Mouse (Mus musculus) forebrain, embryonic 10.5 days (tissue): ENCODE measurements at regions not wholly inside any gene's neighbourhood (a gene's known extent, or its start where the extent isn't known, plus 50 kb on each side); places are given as distances from the start of the nearest gene placed in this dataset.
A peak's percentile ranks its signal among the peaks of the same experiment; 100 is the strongest.

Source experiments
- DNase-seq: peaks from one replicate; pipeline ENCODE4 v3.0.0-alpha.2; 2017; ENCODE audit warnings: low spot score; ENCODE audit errors: extremely low spot score
- H3K27ac ChIP-seq: fragments of 300-500 bp; sonication (generic); 2 replicates; pipeline ENCODE4 v1.5.1; 2016; ENCODE audit warnings: mild to moderate bottlenecking
- H3K27me3 ChIP-seq: fragments of 300-500 bp; sonication (generic); 2 replicates; pipeline ENCODE4 v1.6.1; 2016; ENCODE audit warnings: mild to moderate bottlenecking; ENCODE audit not compliant: poor library complexity, severe bottlenecking
- H3K36me3 ChIP-seq: fragments of 300-500 bp; sonication (generic); replicated peaks from 2 replicates; pipeline ENCODE4 v1.6.1; 2016; ENCODE audit warnings: mild to moderate bottlenecking, moderate library complexity
- H3K4me1 ChIP-seq: fragments of 300-500 bp; sonication (generic); 2 replicates; pipeline ENCODE4 v1.6.1; 2016
- H3K4me3 ChIP-seq: fragments of 300-500 bp; sonication (generic); 2 replicates; pipeline ENCODE4 v1.5.1; 2016; ENCODE audit warnings: mild to moderate bottlenecking, moderate library complexity
- H3K9me3 ChIP-seq: fragments of 300-500 bp; sonication (generic); 2 replicates; pipeline ENCODE4 v1.6.1; 2016; ENCODE audit warnings: mild to moderate bottlenecking, moderate library complexity
- WGBS: fragments of 180-500 bp; shearing (Covaris S2); methylation state at CpG from one replicate; pipeline ENCODE4 v1.1.7; 2016; 5-methylcytosine and 5-hydroxymethylcytosine counted together

DNA sequence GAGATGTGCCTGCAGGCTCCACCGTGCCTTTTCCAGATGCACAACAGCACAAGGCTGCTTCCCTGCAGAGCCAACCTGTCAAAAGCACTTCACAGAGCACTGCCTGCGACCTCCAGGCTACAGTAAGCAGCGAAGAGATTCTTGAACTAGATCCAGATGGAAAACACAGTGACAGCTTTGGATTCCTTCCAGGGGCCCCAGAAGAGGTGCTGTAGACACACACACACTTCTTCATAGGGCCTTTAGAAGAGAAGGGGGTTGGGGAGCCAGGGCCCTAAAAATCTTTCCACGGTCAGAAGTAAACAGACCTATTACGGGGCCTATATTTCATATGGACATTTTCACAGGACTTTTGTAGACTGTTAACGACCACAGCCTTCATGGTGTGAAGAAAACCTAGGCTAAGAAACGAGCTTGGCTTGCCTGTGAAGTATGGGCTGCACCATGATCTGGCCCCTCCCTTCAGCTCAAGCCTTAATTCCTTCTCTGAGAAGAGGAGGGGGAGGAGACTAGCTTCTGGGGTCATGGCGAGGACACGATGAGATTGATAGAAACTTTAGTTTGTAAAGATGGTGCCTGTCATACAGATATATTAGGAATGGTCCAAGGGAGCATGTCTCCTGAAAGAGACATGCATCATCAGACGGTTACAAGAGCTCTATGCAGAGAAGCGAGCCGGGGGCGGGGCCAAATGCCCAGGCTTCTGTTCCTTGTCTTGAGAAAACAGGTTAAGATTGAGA, 131.1 kb upstream of the Gas1 start:
- H3K36me3 ChIP-seq: no peaks in the 10 kb centered on the region
- peak overlapping the region; percentile 9; the same call in 1 of the 2 replicates for H3K27ac ChIP-seq
- DNase-seq: no peak
- H3K4me3 ChIP-seq: no peak overlapping the region
- H3K9me3 ChIP-seq: no peaks in the 10 kb centered on the region
- 72% methylated on average over 13 of the region's 13 CpGs for WGBS
- H3K4me1 ChIP-seq: peaks cover 12% of the 10 kb centered on the region
- H3K27me3 ChIP-seq: no peaks in the 10 kb centered on the region

DNA sequence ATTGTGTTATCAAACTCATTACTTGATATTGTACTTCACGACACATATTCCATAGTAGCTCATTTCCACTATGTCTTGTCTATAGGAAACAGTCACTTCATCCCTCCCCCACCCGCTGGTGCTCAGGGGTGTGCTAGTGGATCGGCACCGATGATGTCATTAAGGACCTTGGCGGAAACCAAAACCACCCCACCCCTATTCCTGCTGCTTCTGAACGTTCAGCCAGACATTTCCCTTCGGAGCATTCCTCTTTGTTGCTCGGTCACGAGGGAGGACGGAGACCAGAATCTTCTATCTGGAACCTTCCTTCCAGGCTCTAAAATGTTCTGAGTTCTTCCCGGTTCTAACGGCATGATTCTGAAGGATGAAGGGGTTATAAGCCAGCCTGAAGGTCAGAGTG, 132.3 kb upstream of the Gas1 start:
- Histone ChIP-seq H3K27ac (no peak overlapping the region), H3K9me3 (no peaks in the 10 kb centered on the region), H3K27me3 (no peaks in the 10 kb centered on the region), H3K4me3 (no peak overlapping the region), H3K36me3 (no peaks in the 10 kb centered on the region), H3K4me1 (peaks cover 12% of the 10 kb centered on the region)
- 94% methylated on average over 12 of the region's 12 CpGs for WGBS
- no peak for DNase-seq

- H3K27me3 ChIP-seq: no peaks in the 10 kb centered on the region
- H3K27ac ChIP-seq: no peak overlapping the region
- H3K9me3 ChIP-seq: no peaks in the 10 kb centered on the region
- H3K36me3 ChIP-seq: no peaks in the 10 kb centered on the region
- DNase-seq: no peak
- peaks cover 12% of the 10 kb centered on the region for H3K4me1 ChIP-seq
- H3K4me3 ChIP-seq: no peak overlapping the region
- 90% methylated on average over 4 of the region's 4 CpGs for WGBS
Observed at GRCm38 (mm10) chr13:60309926-60310325, 132.8 kb upstream of the Gas1 start.

GRCm38 (mm10) chr13:60312397-60313085, 135.4 kb upstream of the Gas1 start:
- 81% methylated on average over 7 of the region's 7 CpGs for WGBS
- Histone ChIP-seq H3K27ac (no peak overlapping the region), H3K9me3 (no peaks in the 10 kb centered on the region), H3K27me3 (no peaks in the 10 kb centered on the region), H3K36me3 (no peaks in the 10 kb centered on the region), H3K4me3 (no peak overlapping the region), H3K4me1 (peaks cover 12% of the 10 kb centered on the region)
- DNase-seq: no peak

DNA sequence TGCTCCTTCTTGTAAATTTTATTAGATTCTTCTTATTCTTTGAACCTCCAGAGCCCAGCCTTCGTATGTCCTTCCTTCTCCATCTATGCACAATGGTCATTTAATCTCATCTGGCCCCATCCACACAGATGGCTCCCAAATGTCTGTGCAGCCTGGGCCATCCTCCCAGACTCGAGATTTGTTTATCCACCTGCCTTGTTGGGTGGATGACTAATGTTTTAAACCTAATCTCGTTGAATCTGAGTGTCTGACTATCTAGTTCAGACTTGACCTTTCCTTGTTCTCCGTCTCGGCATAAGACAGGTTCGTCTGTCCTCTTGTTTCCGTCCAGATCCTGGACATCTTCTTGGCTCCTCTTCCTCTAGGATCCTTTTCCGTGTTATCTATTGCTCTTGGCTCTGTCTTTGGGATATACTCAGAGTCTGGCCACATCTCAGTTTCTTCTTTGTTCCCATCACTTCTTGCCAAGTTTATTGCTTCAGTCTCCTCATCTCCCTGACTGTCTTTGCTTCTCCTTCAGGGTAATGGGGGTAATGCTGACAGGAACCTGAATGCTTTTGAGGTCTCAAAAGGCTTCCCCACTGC, 141.4 kb upstream of the Gas1 start:
- no peak for DNase-seq
- no peak overlapping the region for H3K4me3 ChIP-seq
- no peaks in the 10 kb centered on the region for H3K36me3 ChIP-seq
- H3K27ac ChIP-seq: no peak overlapping the region
- WGBS: 88% methylated on average over 8 of the region's 8 CpGs
- no peaks in the 10 kb centered on the region for H3K27me3 ChIP-seq
- no peaks in the 10 kb centered on the region for H3K9me3 ChIP-seq
- no peaks in the 10 kb centered on the region for H3K4me1 ChIP-seq

DNA sequence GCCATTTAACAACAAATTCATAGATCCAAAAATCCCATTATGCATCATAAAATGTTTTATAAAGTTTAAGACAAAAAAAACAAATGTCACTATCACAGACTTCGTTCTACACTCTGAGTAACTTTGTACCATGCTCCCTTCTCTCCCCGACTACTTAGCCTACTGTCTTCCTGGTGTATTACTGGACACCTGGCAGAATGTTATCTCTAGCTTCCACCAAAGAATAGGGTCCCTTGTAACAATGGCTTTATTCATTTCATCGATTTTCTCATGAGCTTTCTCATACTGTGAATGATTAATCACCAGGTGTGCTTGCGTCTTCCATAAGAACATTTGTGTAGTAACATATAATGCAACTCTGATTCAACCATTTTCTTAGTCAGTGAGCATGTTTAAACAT, 142.1 kb upstream of the Gas1 start:
- Histone ChIP-seq H3K36me3 (no peaks in the 10 kb centered on the region), H3K4me1 (no peaks in the 10 kb centered on the region), H3K27me3 (no peaks in the 10 kb centered on the region), H3K27ac (no peak overlapping the region), H3K9me3 (no peaks in the 10 kb centered on the region), H3K4me3 (no peak overlapping the region)
- WGBS: 88% methylated on average over 4 of the region's 4 CpGs
- no peak for DNase-seq

DNA sequence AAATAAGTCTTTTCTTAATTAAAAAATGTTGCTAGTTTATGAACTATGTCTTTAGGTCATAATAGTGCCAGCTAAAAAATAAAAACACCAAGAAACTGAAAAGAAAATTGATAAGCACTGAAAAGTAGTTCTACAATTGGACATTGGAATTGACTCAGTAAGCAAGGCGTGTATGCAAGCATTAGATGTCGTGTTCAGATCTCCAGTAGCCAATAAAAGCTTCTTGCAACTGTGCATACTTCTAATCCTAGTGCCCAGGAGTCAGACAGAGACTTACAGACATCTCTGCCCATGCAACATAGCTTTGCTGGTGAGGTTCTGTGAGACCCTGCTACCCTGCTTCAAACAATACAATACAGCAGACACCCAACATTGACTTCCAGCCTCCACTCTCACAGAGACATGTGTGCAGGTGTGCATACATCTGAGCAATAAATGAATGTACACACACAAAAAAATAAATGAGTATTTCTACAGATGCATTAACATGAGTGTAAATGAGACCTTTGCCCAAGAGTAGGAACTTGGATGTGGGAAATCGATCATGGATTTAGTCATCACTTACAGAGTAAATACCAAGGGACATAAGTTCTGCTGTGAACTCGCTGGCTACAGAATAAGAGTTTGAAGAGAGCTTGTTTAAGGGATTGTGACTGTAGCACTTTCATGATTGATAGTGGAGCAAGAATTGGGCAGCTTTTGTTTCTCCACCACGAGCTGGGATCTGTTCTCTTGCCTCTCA, 142.9 kb upstream of the Gas1 start:
- Histone ChIP-seq H3K27me3 (no peaks in the 10 kb centered on the region), H3K9me3 (no peaks in the 10 kb centered on the region), H3K4me3 (no peak overlapping the region), H3K27ac (no peak overlapping the region), H3K36me3 (no peaks in the 10 kb centered on the region), H3K4me1 (no peaks in the 10 kb centered on the region)
- 85% methylated on average over 5 of the region's 5 CpGs for WGBS
- DNase-seq: no peak

DNA sequence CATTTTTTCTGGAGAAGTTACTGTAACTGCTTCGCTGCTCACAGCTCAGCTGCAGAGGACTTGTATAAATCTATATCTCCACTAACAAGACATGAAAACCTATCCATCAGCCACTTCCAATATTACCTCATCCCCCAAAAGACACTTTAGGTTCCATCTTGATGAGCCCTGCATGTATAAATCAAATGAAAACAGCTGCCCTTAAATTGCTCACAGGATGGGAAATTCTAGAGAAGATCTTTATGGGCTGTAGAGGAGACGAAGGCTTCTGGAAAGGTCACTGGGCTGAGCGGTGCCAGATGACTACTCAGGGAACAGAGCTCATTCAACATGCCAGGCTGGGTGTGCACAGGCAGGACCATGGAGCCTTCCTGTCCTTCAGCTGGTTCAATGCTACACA, 145.4 kb upstream of the Gas1 start:
- Histone ChIP-seq H3K27me3 (no peaks in the 10 kb centered on the region), H3K27ac (no peak overlapping the region), H3K36me3 (no peaks in the 10 kb centered on the region), H3K9me3 (0 out of 2 replicates have a peak, but pooled peaks cover 5% of the 10 kb centered on the region), H3K4me1 (no peaks in the 10 kb centered on the region), H3K4me3 (no peak overlapping the region)
- DNase-seq: no peak
- WGBS: 87% methylated on average over 3 of the region's 3 CpGs

DNA sequence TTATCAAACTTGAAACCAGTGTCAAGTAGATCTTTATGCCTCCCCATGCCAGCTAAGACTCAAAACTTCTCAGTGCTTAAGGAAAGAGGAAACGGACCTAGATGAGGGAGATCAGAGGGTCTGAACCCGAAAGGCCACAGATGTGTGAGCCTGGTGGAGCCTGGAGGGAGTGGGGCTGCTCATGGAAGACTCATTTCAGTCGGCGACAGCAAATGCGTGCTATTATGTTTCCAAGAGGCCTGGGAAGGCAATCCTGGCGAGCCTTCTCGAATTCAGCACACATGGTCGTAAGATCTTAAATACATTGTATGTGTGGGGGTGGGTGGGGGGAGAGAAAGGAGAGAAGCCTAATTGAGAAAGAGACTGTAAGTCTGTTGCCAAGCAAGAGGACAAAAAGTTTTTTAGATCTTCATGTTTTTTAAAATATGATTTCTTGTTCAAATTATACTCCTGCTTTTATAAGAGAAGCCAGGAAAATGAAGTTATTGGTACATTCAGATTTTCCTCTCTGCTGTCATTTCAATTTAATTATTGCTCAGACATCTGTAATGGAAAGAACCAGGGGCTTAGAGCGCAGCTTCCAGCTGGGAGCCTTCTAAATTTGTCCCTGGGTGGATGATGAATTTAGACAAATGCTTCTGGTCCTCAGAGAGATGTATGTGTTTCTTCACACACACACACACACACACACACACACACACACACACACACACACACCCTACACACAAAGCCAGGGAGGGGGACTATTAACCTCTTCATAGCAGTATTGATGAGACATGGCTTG, 153.5 kb upstream of the Gas1 start:
- DNase-seq: no peak
- Histone ChIP-seq H3K9me3 (0 out of 2 replicates have a peak, but pooled peaks cover 5% of the 10 kb centered on the region), H3K27ac (no peak overlapping the region), H3K4me3 (no peak overlapping the region), H3K4me1 (no peaks in the 10 kb centered on the region), H3K36me3 (no peaks in the 10 kb centered on the region), H3K27me3 (no peaks in the 10 kb centered on the region)
- 88% methylated on average over 9 of the region's 9 CpGs for WGBS

DNA sequence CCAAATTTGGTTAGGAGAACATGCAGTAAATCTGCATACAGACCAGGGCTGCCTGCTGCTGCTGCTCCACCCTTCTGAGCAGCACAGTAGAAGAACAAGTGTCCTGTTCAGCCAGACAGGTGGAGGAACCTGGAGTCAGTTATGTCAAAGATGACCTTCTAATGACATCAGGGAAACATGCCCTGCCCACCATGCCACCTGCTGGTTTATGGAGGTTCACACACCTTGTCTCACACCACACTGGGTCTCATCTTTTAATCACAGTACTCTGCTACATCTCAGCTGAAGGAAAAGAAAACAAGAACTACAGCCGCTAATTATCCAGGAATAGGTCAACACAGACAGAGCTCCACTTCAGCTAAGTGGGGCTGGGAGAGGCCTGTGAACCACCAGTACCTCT, 159.0 kb upstream of the Gas1 start:
- peaks cover 5% of the 10 kb centered on the region; the same call in 1 of the 2 replicates for H3K9me3 ChIP-seq
- no peaks in the 10 kb centered on the region for H3K36me3 ChIP-seq
- DNase-seq: no peak
- peaks cover 12% of the 10 kb centered on the region; the same call in 1 of the 2 replicates for H3K4me1 ChIP-seq
- WGBS: 86% methylated on average over 1 of the region's 1 CpGs
- no peaks in the 10 kb centered on the region for H3K27me3 ChIP-seq
- no peak overlapping the region for H3K4me3 ChIP-seq
- H3K27ac ChIP-seq: 0 out of 2 replicates have a peak overlapping the region, but pooled peaks have one; percentile 11

GRCm38 (mm10) chr13:60337383-60337782, 160.2 kb upstream of the Gas1 start:
- Histone ChIP-seq H3K4me3 (no peak overlapping the region), H3K27me3 (no peaks in the 10 kb centered on the region), H3K4me1 (peaks cover 12% of the 10 kb centered on the region; the same call in 1 of the 2 replicates), H3K9me3 (peaks cover 5% of the 10 kb centered on the region; the same call in 1 of the 2 replicates), H3K36me3 (no peaks in the 10 kb centered on the region), H3K27ac (no peak overlapping the region)
- no peak for DNase-seq
- 56% methylated on average over 2 of the region's 2 CpGs for WGBS

DNA sequence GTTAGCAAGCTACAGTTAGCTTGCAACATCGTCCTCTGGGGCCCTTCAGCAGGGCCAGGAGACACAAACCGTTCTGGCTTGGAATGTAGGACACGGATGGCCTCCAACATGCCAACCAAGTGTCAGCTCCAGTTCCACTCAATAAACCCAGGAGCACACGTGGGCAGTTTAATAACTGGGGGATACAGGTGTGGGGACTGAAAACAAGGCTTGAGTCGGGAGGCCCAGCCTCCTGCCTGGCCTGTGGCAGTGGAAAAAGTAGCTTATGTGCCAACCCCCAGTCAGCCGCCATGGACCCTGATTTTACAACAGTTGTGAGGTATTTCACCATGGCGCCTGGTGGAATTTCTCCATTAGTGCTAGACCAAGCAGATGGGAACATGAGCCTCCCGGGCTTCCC, 160.9 kb upstream of the Gas1 start:
- H3K27me3 ChIP-seq: no peaks in the 10 kb centered on the region
- 86% methylated on average over 8 of the region's 8 CpGs for WGBS
- no peak overlapping the region for H3K4me3 ChIP-seq
- peaks cover 12% of the 10 kb centered on the region; the same call in 1 of the 2 replicates for H3K4me1 ChIP-seq
- no peak for DNase-seq
- H3K9me3 ChIP-seq: peaks cover 5% of the 10 kb centered on the region; the same call in 1 of the 2 replicates
- H3K27ac ChIP-seq: no peak overlapping the region
- H3K36me3 ChIP-seq: no peaks in the 10 kb centered on the region
